Mouse (Mus musculus): Measurements from ENCODE around the gene Acadsb.
"Not testable (repeated sequence)": the region's sequence is repeated elsewhere in the genome, so short reads cannot be mapped to it uniquely, and the experiment has no call there.

The Acadsb gene

DNA sequence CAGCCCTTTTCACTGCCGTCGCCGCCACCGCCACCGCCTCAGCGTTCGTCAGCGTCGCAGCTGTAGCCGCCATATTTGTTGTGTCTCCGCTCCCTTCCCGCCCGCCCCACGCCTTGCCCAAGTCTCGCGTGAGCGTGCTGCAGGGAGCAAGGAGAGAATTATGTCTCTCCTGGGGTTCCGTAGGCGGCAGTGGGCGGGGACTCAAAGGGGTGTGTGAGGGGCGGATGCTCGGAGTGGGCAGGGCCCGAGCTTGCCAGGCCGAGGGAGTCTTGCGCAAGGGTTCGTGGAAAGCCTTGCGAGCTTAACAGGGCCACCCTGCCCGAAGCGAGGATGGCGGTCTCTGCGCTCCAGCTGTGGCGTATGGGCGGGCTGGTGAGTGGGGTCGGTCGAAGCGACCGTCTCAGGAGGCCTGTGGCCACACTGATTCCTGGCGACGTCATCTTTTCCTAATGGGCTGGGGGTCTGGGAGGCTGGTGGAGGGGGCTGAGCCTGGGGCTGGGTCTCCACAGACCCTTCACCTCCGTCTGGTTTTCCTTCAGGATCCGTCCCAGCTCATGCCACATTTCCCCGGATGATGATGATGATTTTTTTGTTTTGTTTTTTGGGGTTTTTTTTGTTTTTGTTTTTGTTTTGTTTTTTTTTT lies at the start of gene Acadsb, which contains the start of gene Ikzf5:
TSS of gene Acadsb (plus strand) at position 186 of the 643 bp plus-strand sequence.
TSS of gene Ikzf5 (minus strand) at position 106 of the 643 bp plus-strand sequence.
- peak; percentile 99 for DNase-seq (ENCODE audit: low spot score)

DNA sequence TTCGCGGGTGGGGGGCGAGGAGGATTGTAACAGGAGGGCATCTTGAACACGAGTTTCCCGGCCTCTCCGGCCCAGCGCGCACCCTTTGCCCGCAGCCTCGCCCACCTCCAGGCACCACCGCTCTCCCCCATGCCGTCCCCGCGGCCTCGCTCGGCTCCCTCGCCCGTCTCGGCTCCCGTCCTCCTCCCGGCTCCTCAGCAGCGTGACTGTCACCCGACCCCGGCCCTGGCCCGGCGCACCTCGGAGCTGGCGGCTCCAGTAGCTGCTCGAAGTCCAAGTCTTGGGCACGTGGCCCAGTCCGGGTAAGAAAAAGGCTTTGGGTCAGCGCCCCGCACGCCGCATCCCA lies 48.2 kb upstream of the Acadsb start:
- DNase-seq (ENCODE audit: low spot score), result no peak

DNA sequence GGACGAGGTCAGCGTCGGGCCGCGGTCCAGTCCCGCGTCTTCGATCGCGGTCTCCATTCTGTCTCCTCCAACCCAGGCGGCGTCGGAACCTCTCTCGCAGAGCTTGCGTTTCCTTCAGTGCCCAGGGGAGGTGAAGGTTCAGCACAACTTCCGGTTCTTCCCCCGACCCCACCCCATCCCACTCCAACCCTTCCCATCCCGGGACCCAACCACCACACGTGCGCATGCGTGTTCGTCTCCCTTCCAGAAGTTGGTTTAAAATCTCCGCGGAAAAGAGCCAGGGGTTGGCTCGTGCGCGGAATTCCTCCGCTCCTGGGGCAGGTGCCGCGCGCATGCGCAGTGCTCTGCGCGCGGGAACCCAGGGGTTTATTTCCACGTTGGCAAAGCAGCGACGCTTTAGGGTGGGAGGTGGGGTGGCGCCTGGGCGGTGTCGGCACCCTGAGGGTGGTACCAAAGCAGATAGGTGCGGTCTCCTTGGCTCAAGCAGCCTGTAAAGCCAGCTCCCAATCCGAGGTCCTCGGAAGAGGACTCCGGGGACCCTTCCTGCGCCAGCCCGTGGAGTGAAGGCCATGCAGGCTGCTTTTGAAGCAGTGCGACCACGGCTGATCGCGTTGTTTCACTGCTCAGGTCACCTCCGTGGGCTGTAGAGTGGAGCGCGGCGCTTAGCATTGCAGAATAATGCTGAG lies 47.6 kb upstream of the Acadsb start, which contains the start of gene 2310057M21Rik:
TSS of gene 2310057M21Rik (minus strand) at position 145 of the 686 bp plus-strand sequence.
- peak; percentile 90 for DNase-seq (ENCODE audit: low spot score)

DNA sequence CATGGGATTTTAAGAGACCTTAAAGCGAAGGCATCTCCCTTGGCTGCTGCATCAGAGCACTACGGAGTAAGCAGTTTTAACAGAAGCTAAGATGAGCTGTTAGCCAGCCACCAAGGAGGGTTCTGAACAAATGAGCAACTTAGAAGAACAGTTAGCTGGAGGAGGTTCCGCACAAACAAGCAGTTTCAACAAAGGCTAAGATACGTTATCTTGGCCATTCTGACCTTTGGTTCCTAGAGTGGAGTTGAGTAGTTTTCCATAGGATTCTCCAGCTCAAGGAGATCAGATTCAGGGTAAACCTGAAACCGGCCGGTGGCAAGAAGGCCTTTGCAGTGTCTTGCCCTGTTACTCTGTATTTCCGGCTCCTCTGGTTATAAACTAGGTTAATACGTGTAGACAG lies 46.3 kb upstream of the Acadsb start:
- no peak for DNase-seq (ENCODE audit: low spot score)

DNA sequence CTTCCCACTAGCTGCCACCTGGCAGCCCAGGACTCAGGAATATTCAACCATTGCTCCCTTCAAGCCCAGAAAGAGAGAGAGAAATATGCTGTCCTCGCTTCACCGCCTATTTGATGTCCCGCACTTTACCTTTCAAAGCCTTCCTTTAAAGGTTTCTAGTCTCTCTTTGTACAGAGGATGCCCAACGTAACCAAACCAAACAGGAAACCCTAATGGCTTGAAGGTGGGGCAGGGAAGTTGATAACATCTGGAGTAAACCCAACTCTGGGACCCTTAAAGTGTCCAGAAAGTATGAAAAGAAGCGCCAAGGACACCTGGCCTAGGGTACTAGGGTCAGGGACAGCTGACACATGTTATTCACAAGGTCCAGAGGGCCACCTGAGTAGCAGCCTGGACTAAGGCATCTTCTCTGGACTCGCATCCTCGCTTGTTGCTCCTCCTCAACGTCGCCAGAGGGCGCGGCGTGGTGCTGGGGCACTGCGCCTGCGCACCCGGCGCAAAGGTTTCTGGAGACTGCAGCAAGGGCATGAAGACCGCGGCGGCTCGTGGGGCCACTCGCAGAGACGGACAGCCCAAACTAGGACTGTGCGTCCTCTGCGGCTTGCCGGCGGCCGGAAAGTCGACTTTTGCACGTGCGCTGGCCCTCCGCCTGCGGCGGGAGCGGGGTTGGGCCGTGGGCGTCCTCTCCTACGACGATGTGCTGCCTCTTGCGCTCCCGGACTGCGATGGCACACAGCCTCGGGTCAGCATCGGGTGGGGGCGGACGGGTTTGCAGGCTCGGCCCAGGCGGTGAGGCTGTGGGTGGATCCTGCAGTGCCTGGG lies 39.5 kb upstream of the Acadsb start, which contains the start of gene Pstk:
TSS of gene Pstk (plus strand) at position 494 of the 822 bp plus-strand sequence.
- peak; percentile 87 for DNase-seq (ENCODE audit: low spot score)

DNA sequence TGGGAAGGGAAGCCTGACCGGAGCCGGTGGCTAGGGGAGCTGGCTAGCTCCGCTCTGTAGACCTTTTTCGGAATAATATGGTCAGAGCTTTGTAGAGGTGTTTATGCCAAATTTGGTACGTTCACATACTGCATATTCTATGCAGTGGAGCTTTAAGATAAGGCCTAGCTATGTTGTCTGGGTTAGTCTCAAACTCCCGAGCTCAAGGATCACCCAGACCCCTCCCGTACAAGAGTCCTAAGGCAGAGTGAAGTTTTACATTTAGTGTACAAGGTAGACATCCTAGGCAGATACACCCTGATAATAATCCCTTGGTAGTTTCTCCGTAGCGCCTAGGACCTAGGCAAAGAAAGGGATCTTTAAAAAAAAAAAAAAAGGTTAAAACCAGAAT lies 38.9 kb upstream of the Acadsb start:
- DNase-seq (ENCODE audit: low spot score), result no peak

DNA sequence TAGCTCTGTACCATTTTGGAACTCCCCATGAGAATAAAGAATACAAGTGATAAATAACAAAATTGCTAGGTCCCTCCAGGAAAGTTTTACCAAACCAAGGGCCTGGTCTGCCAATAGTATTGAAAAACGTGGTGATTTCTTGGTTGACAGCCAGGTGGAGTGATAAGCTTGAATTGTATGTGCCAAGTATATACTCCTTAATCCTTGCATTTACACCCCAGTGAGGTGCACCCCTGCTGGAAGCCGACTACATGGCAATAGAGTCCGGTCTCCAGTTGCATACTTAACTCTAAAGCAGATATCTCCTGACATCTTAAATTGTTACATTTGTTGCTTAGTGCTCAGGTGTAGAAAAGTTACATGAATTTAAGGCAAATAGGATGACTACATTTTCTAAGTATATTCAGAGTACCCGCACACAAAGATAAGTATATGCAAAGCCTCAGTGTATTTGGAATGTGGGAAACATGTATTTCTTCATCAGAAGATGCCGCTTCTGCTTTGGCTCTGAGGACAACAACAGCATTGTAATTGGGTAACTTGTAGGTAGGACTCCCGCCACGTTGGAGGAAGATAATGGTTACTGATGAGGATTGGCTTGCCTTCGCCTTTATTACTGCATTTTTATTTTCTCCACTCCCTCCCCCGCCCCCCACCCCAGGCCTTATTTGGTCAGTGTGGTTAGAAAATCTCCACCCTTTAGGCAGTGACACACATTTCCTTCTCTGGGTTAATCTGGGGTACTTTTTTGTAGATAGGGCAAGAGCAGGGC lies 38.3 kb upstream of the Acadsb start:
- DNase-seq (ENCODE audit: low spot score), result no peak

DNA sequence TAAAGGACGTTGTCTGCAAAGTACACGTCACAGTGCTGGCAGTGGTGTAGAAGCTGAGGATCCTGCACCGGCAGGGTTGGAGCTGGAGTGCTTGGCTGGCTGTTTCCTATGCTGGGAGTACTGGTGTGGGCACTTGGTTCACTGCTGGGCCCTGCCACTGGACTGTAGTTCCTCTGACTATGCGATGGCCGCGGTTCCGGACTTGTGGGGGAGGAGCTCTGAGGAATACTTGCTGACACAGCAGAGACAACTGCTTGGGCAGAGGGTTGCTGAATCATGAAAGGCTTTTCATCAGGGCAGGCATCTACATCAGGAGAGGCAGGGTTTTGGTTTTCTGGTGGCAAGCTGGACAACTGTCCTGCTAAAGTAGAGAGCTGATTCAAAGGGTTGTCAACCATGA lies 18.6 kb upstream of the Acadsb start:
- not testable (repeated sequence) for DNase-seq (ENCODE audit: low spot score)

DNA sequence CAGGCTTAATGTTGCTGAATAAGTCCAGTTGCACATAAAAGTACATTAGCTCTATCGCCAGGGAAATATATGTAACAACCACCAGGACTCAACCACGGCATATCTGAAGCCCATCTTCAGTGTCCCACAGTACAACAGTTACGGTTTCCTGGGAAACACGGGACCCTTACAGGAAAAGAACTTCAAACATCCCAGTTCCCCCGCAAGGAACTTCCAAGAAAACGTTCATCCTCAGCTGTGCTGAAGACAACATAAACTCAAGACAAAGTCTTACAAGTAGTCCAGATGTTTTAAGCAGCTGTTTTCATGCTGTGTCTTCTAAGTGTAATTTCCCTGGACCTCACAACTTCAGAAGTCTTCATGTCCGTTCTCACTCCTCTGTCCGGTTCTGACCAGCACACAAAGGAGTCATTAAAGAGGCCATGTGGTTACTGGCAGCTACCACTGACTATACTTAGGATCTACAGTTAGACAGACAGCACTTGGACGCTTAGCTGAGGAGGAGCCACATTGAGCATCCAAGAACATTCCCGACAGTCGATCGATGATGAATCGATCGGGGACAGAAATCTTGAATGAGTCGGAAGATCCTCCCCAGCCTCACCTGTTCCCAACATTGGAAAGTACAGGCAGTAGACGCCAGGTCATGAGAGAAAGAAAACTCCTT lies 947 bp upstream of the Acadsb start:
- no peak for DNase-seq (ENCODE audit: low spot score)

DNA sequence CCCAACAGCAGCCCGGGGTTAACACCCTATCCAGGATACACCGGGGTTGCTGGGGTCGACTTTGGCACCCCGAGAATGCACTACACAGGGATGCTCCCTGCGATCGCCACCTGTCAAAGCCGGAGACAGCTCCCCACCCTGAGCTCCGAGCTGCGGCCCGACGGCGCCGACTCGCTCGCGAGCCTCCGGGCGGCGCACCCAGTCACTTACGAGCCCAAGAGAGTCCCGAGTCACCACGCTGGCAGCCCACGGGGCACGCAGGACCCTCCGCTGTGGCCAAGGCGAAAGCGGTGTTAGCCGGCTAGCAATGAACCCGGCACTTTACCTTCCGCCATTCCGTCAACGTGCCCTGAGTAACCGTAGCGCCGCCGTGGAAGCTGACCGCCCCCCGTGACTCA lies 414 bp upstream of the Acadsb start:
- no peak for DNase-seq (ENCODE audit: low spot score)

DNA sequence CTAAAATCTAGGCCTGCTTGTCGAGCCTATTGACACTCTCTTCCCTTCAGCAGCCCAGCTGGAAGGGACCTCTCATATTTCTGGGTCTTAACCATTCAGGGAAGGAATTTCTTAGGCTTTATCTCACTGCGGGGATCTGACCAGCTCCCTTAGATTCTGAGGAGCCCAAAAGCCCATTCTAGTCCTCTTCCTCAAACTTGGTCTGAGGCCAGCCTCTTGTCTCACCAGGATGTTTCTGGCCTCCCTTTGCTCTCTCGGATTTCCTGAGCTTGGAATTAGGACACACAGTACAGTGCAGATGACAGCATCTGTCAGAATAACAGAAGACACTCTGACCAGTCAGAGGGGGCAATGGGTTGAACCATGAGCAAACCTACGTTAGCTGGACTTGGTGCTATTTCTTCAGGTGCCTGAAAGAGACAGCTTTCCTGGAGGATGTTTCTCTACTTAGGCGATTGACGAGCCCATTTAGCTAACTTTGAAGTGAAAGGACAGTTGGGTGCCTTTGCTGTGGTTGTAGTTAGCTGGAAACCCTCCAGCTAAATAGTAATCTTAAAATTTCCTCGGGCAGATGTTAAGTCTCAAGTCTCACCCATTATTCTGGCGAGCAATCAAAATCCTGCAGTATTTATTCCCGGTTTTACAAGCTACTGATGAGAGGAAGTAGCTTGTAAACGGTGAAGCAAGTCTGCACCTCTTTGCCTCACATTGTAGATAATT lies 980 bp downstream of the Acadsb start:
- no peak for DNase-seq (ENCODE audit: low spot score)

DNA sequence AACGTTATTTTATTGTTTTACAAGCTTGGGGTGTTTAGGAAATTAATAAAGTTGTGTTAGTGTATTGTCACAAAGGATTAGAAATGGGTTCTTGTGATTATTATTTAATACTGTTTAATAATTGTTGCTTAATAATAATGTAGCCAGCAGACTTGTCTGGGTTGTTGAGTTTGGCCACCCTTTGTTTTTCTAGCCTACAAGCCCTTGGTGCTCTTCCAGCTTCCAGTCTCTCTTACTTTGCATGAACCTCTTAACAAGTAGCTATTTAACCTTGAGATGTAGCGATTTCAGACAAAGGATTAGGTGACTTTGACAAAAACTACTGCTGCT lies 1.5 kb downstream of the Acadsb start:
- no peak for DNase-seq (ENCODE audit: low spot score)

DNA sequence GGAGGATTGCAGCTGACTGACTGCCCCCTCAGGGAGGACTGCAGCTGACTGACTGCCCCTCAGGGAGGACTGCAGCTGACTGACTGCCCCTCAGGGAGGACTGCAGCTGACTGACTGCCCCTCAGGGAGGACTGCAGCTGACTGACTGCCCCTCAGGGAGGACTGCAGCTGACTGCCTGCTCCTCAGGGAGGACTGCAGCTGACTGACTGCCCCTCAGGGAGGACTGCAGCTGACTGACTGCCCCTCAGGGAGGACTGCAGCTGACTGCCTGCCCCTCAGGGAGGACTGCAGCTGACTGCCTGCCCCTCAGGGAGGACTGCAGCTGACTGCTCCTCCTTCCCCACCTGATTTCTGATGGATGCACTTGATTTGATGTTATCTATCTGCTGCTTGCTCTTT lies 6.3 kb downstream of the Acadsb start:
- not testable (repeated sequence) for DNase-seq (ENCODE audit: low spot score)

DNA sequence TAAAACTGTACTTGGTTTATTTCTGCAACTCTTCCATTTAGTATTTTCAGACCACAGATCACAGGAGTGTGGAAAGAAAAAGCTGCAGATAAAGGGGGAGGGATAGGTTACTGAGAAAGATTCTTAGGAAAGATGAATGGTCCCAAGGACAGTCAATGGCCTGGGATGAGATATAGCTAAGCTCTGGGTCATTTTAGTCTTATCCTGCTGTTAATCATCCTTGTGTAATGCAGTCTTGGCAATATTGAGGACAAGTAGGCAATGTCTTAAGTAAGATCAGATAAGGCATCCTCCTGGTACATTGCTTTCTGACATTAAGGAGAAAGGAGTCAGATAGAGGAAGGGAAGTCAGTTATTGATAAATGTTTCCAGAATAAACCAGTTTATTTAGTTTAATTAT lies 7.2 kb downstream of the Acadsb start:
- DNase-seq (ENCODE audit: low spot score), result no peak

DNA sequence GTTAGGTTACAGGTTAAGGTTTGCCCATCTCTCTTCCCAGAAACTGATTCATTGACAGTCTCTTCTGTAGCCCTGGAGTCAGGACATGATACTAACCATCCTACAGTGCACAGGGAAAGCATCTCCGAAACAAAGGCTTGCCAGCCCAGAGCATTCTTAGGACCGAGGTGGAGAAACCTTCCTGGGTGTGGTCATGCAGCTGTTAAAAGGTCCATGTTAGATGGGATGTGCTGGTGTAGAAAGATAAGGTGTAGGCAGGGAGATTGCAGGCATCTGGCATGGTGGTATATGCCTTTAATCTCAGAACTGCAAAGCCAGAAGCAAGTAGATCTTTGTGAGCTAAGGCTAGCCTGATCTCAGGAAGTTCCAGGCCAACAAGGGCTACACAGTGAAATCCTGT lies 14.5 kb downstream of the Acadsb start:
- no peak for DNase-seq (ENCODE audit: low spot score)

DNA sequence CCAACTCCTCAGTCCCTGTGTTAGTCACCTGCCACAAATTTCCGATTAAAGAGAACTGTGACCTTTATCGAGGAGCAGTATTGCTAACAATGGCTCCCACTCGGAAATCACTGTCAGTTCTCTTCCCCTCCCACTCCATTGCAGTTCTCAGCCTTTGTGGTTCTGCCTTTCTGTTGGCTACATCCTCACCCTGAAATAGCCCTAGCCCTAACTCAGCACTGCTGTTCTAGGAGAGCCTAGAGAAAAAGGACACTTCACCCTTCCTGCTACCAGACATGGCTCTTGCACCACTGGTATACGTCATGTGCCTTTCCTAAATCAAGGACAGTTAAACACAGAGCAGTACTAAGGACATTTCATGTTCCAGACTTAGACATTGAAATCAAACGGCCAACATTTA lies 16.9 kb downstream of the Acadsb start:
- no peak for DNase-seq (ENCODE audit: low spot score)

DNA sequence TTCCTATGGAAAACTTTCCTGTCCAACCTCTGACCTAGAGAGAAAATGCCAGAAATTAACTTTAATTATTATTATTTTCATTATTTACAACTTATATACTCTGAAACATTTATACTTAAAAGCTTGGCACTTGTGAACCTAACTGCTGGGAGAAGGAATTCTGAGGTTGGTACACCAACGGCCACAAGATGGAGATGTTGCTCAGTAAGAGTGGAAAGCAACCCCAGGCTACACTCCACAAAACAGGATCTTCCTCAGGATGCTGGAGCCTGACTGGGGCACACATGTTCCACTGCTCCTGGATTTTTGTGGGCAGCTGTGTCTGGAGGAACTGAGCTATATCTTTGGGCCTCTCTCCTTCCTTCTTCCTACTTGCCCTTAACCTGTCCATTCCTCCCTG lies 21.8 kb downstream of the Acadsb start:
- DNase-seq (ENCODE audit: low spot score), result no peak

DNA sequence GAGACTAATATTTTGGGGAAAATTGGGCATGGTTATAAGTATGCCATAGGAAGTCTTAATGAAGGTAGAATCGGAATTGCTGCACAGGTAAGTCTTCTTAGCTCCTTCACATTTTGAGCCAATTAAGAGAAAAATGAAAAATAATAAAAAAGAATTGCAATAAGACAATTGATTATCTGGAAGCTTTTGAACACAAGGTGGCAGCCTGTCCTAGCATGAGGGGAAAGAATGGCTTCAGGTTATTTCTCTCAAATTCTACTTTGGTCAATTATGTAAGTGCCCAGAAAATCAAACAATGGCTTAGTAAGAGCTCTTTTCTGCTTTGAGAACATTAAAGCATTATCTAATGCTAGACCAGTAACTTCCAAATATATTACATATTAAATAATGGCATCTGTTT lies 23.9 kb downstream of the Acadsb start:
- no peak for DNase-seq (ENCODE audit: low spot score)

DNA sequence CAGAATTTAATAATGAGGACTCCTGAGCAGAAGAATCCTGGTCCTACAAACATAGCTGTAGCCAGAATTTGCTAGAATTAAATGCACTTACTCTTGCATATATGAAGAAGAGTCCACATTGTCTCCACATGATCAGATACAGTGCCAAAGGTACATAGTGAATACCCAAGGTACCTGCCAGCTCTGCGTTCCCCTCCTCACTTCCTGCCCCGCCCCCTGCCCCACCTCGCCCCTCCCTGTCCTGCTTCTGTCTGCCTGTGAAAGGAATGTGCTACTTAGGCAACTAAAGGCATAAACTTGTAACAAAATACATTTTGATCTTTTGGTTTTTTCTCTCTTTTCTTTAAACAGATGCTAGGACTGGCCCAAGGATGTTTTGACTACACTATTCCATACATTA lies 26.6 kb downstream of the Acadsb start:
- no peak for DNase-seq (ENCODE audit: low spot score)

DNA sequence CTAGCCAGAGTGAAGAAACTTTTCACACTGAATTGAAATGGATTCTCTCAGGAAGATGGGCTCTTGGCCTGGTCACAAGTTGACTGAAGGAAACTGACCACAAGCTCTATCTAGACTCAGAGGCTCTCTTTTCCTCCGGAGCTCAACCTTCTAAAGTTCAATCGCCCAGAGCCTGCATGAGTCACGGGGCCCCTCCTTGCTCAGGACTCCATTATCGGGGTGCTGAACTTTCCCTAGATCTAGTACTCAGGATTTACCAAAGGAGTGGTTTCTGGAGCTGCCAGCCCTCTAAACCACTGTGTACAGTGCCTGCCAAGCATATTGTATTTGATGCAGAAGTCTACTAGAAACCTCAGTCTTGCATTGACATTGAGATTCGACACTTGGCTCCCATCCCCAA lies 46.3 kb downstream of the Acadsb start:
- DNase-seq (ENCODE audit: low spot score), result no peak

DNA sequence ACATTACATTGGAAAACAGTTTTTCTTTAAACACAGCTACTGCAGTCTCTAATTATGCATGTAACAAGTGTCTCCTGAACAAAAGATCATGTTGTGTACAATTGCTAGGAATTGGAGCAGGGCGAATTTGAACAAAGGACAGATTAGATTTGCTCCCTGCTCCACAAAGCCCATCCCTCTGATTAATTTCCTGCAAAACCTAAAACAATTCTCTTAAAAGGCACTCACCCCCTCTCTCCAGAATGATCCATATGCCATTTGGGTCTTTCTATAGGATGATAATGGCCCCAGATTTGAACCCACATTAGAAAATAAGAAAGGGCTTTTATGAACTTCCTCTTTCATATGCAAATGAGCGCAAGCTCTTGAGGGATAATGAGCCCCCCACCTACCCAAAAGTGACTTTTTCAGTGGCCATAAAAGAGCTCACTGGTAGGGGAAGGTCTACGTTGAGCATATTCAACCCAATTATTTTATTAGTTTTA lies 54.8 kb downstream of the Acadsb start:
- DNase-seq (ENCODE audit: low spot score), result no peak

Measured in urinary bladder, postnatal 25 days (tissue).